Mouse (Mus musculus) cortical plate, adult 2 months (tissue): Measurements from ENCODE around the gene Ypel2.

Source experiments
- CTCF ChIP-seq: fragments of 200-500 bp; IDR thresholded peaks from 2 replicates; pipeline ENCODE4 v1.5.1; 2011; ENCODE audit warnings: mild to moderate bottlenecking, control low read depth, low read length; ENCODE audit not compliant: insufficient read depth; ENCODE audit errors: extremely low read depth
- POLR2A ChIP-seq: fragments of 200-500 bp; IDR thresholded peaks from 2 replicates; pipeline ENCODE4 v1.6.1; 2011; ENCODE audit warnings: mild to moderate bottlenecking, low read length, control low read depth; ENCODE audit not compliant: insufficient read depth; ENCODE audit errors: extremely low read depth

DNA sequence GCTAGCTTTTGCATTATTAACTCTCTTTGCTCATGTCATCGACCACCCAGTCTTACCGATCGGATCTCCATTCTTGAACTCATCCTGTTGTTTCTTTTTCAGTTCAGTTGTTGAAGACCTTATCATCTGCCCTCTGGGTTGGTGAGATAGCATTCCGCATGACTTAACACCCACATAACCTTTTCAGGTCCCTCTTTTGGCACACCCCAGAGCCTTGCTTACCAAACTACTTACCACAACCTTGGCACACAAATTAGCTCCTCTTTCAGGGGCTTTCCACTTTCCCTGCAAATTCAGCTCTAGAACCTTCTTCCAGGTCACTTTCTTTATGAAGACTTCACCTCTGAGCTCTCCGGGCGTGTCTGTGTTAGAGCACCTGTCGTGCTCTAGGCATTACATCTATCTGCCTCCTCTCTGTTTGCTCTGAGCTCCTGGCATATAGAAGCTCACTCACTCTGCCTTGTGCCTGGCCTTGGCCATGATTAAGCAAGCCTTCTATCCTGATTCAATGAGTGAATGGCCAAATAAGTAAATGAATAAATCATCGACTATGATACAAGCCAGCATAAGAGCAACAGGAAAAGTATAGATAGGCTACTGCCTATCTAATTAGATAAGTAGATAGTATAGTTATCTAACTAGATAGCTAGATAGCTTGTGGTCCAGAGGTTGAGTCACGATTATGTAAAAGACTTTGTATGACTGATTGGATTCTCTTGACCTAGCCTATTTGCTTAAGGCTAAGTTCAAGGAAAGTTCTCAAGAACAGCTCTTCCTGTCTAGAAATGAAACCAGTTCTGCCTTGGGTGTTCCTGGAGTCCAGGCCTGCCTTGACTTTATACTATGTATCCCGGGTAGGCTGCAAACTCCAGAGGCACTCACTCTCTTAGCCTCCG is 86.5 kb downstream of the Ypel2 start:
- TF ChIP-seq CTCF (no peak), POLR2A (no peak)
